Mouse (Mus musculus): Measurements from ENCODE around the gene Itga9. TPM values are rescaled to one million over a fixed set of nuclear protein-coding genes. Genes with fewer than 3 reads are reported as not detected.

Gene Itga9
- polyA plus RNA-seq, 1 experiment from 2014 or later: 0.48 TPM

DNA sequence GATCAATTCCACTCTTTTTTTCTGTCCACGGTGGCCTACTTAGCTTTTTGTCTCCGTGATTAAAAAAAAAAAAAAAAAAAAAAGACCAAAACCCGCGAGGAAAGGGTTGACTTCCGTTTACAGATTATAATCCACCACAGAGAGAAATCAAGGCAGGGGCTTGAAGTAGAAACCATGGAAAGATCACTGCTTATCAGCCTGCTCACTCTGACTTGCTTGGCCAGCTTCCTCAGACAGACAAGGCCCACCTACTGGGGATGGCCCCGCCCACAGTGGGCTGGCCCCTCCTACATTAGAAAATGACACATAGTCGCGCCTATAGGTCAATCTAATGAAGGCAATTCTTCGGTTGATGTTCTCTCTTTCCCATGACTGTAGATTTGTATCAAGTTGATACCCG is 72.3 kb downstream of the Itga9 start:
- 74% methylated on average over 10 of the region's 10 CpGs for WGBS
- H3K4me1 ChIP-seq: peaks cover 19% of the 10 kb centered on the region; the same call in 1 of the 2 replicates

DNA sequence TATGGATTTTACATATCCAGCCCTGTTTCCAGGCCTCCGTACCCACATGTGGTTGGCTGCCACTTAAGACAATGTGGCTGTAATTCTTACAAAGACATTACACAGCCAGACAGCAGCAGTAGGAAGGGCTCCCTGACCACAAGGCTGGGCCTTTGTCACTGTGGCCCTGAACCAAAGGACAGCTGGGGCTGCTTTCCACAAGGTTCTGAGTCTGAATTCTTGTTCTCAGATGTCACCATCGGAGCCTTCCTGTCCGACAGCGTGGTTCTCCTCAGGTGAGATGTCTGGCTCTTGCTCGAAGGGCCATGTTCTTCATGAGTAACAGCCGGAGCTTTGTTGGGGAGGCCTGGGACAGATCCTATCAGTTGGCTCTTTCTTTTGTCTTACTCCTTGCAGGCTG is 75.0 kb downstream of the Itga9 start:
- 87% methylated on average over 6 of the region's 6 CpGs for WGBS

More for the DNA sequence above, 72.3 kb downstream of the Itga9 start:
- Histone ChIP-seq H3K9me3 (replicated peaks) (no peaks in the 10 kb centered on the region), H3K27ac (no peak overlapping the region), H3K27me3 (no peaks in the 10 kb centered on the region), H3K9ac (no peak overlapping the region), H3K36me3 (ENCODE audit: poor library complexity, severe bottlenecking) (no peaks in the 10 kb centered on the region), H3K4me2 (no peak overlapping the region), H3K4me3 (no peak overlapping the region)
- ATAC-seq: no peak

DNA sequence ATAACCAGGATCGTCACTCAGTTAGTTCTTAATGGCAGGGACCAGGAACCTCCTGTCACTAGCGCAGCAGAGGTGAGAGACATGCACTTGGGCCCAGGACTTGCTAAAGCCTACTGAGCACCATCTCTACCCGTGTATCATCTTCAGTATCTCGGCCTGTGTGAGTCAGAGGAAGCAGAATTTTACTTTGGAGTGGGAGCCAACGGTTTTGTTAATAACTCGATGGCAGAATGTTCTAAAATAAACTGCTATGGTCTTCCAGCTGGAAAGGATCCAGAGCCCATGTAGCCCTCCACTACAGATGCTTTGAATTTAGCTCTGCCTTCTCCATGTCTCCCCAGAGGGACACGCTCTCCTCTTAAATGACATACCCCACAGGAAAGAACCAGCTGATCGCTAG is 75.7 kb downstream of the Itga9 start:
- H3K27ac ChIP-seq: no peak overlapping the region
- no peak for ATAC-seq
- no peak overlapping the region for H3K9ac ChIP-seq
- peaks cover 12% of the 10 kb centered on the region; the same call in 1 of the 2 replicates for H3K4me1 ChIP-seq
- H3K9me3 ChIP-seq (replicated peaks): no peaks in the 10 kb centered on the region
- no peaks in the 10 kb centered on the region for H3K36me3 ChIP-seq (ENCODE audit: poor library complexity, severe bottlenecking)
- no peak overlapping the region for H3K4me3 ChIP-seq
- no peaks in the 10 kb centered on the region for H3K27me3 ChIP-seq
- no peak overlapping the region for H3K4me2 ChIP-seq
- 86% methylated on average over 8 of the region's 8 CpGs for WGBS

More for the DNA sequence above, 75.0 kb downstream of the Itga9 start:
- H3K4me2 ChIP-seq: no peak overlapping the region
- H3K4me3 ChIP-seq: no peak overlapping the region
- no peaks in the 10 kb centered on the region for H3K36me3 ChIP-seq (ENCODE audit: poor library complexity, severe bottlenecking)
- H3K4me1 ChIP-seq: peaks cover 19% of the 10 kb centered on the region; the same call in 1 of the 2 replicates
- H3K9ac ChIP-seq: no peak overlapping the region
- H3K9me3 ChIP-seq (replicated peaks): no peaks in the 10 kb centered on the region
- ATAC-seq: no peak
- no peaks in the 10 kb centered on the region for H3K27me3 ChIP-seq
- H3K27ac ChIP-seq: no peak overlapping the region

DNA sequence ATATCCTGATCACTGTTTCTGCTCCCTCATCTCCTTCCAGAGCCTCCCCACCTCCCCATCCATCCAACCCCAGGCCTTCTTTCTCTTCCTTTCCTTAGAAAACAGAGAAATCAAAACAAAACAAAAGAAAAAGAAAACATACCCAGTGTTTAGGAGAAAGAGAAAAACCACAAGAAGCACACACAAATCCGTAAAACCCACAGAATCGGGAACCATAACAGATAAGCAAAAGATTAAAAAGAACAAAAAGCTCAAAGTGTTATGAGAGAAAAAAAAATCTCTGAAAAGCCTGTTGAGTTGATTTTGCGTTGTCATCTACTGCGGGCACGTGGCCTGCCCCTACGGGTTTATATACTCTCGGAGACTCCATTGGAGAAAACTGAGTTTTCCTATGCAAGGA is 77.0 kb downstream of the Itga9 start:
- H3K27me3 ChIP-seq: no peaks in the 10 kb centered on the region
- WGBS: 93% methylated on average over 7 of the region's 7 CpGs
- ATAC-seq: no peak

DNA sequence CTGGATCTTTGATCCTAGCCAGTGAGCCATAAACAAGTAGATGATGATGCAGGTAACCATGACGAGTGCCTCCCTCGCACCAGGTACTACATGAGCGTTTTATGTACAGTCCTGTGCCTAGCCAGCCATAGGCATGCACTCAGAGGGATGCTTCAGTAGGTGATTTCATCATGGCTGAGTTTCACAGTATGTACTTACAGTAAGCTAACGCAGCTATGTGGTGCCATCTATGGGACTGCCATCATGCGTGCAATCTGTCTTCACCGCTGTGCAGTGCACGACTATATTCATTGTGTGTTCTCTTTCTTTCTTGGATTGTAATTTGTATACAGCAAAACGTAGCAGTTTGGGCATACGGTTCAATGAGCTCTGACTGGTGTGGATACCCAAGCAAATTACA is 77.9 kb downstream of the Itga9 start:
- Histone ChIP-seq H3K9me3 (replicated peaks) (no peaks in the 10 kb centered on the region), H3K4me3 (no peak overlapping the region), H3K27ac (no peak overlapping the region), H3K4me1 (peaks cover 9% of the 10 kb centered on the region; the same call in 1 of the 2 replicates), H3K27me3 (no peaks in the 10 kb centered on the region), H3K36me3 (ENCODE audit: poor library complexity, severe bottlenecking) (no peaks in the 10 kb centered on the region), H3K4me2 (no peak overlapping the region), H3K9ac (no peak overlapping the region)
- 92% methylated on average over 9 of the region's 9 CpGs for WGBS
- ATAC-seq: 0 out of 2 replicates have a peak, but pooled peaks have one; percentile 13

More for the DNA sequence above, 77.0 kb downstream of the Itga9 start:
- Histone ChIP-seq H3K4me2 (no peak overlapping the region), H3K4me3 (no peak overlapping the region), H3K9me3 (replicated peaks) (no peaks in the 10 kb centered on the region), H3K36me3 (ENCODE audit: poor library complexity, severe bottlenecking) (no peaks in the 10 kb centered on the region), H3K4me1 (0 out of 2 replicates have a peak, but pooled peaks cover under 1% of the 10 kb centered on the region), H3K27ac (no peak overlapping the region), H3K9ac (no peak overlapping the region)

DNA sequence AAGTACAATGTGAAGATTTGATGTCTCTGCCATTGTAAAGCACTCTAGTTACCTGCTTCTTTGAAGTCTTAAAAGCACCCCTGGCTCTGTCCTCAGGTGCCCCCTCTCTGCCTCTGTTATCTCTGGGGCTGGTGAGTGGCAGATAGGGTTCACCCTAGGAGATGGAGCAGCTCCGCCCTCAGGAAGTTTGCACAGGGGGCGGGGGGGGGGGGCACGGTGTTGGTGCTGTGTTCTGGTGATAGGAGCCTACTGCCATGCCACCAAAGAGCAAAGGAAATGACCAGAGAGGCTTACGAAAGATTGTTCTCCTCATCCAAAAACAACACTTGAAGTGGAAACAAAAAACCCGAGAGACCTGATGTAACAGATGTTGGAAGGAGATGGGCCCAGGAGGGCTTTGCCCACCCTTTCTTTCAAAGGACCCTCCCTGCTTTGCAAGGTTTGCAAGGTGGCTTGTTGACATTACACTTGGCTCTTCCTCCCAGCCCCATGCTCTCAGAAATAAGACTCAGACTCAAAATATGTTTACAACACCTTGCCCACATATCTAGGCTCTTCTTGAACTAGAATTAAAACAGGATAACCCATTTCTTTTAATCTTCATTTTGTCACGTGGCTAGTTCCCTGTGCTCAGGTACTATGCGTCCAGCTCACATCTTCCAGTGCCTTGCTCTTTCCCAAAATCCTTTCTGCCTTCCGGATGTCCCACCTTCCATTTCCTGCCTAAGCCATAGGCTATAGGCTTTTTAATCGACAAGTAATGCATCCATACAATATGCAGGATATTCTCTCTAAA is 79.9 kb downstream of the Itga9 start:
- Histone ChIP-seq H3K27ac (no peak overlapping the region), H3K9ac (no peak overlapping the region), H3K4me3 (no peak overlapping the region), H3K27me3 (no peaks in the 10 kb centered on the region), H3K4me1 (peaks cover 9% of the 10 kb centered on the region; the same call in 1 of the 2 replicates), H3K36me3 (ENCODE audit: poor library complexity, severe bottlenecking) (no peaks in the 10 kb centered on the region), H3K9me3 (replicated peaks) (no peaks in the 10 kb centered on the region), H3K4me2 (no peak overlapping the region)
- 82% methylated on average over 9 of the region's 9 CpGs for WGBS
- no peak for ATAC-seq

DNA sequence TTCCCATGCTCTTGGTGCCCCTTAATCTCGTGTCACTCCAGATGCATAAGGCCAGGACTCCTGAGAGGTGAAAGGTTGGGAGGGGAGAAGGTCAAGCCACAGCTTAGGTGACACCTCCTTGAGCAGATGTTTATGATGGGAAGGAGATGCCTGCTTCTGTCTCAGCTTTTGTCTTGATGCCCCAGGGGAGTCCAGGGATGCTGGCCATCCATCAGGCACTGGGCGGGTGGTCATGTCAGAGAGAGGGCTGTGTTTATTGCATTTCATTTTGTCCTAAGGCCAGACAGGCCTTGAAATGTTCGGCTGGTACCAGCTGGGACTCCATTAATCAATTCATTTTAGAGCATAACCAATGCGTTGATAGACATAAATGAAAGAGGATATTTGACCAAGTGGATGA is 81.8 kb downstream of the Itga9 start:
- no peak overlapping the region for H3K27ac ChIP-seq
- peaks cover 9% of the 10 kb centered on the region; the same call in 1 of the 2 replicates for H3K4me1 ChIP-seq
- no peak for ATAC-seq
- no peak overlapping the region for H3K4me3 ChIP-seq
- no peak overlapping the region for H3K4me2 ChIP-seq
- no peaks in the 10 kb centered on the region for H3K36me3 ChIP-seq (ENCODE audit: poor library complexity, severe bottlenecking)
- no peak overlapping the region for H3K9ac ChIP-seq
- 89% methylated on average over 4 of the region's 4 CpGs for WGBS
- no peaks in the 10 kb centered on the region for H3K9me3 ChIP-seq (replicated peaks)
- H3K27me3 ChIP-seq: no peaks in the 10 kb centered on the region

DNA sequence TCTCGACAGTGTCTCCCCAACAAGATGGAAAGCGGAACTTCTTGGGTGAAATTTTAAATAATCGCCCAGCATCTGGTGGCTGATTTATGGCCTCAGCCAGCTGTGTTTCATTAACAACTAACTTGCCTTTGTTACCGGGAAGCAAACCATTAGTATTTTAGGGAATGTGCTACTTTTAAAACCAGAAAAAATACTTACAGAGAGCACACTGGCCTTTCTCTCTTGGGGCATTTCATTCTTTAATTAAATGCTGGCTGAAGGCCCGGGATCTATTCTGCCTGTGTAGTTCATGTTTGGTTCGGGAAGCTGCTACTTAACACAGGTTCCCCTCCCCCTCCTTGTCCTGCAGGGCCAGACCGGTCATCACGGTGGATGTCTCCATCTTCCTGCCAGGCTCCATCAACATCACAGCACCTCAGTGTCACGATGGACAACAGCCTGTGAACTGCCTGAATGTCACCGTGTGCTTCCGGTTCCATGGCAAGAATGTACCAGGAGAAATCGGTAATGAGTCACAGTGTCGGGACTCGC is 82.5 kb downstream of the Itga9 start:
- WGBS: 76% methylated on average over 14 of the region's 14 CpGs
- H3K4me1 ChIP-seq: peaks cover 9% of the 10 kb centered on the region; the same call in 1 of the 2 replicates
- H3K27ac ChIP-seq: no peak overlapping the region
- H3K9ac ChIP-seq: no peak overlapping the region
- ATAC-seq: no peak
- no peak overlapping the region for H3K4me2 ChIP-seq
- H3K9me3 ChIP-seq (replicated peaks): no peaks in the 10 kb centered on the region
- no peaks in the 10 kb centered on the region for H3K36me3 ChIP-seq (ENCODE audit: poor library complexity, severe bottlenecking)
- no peaks in the 10 kb centered on the region for H3K27me3 ChIP-seq
- no peak overlapping the region for H3K4me3 ChIP-seq

DNA sequence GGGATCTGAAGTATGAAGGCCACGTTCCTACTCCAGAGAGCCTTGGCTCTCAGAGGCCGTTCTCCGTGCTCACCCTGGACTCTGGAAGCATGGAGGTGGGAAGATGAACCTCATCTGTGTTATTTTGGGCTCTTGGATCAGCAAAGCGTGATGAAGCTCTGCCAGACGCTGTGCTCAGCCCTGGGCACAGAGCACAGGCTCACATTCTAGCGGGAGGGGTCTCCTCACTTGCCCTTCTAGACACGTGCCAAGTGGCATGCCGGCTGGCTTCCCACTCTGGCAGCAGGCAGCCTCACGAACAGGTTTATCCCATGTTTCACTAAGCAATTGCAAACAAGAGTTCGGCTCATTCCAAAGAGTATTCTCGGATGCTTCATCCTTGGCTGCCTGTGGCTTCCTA is 86.8 kb downstream of the Itga9 start:
- Histone ChIP-seq H3K4me1 (peaks cover 9% of the 10 kb centered on the region; the same call in 1 of the 2 replicates), H3K4me3 (no peak overlapping the region), H3K27me3 (no peaks in the 10 kb centered on the region), H3K36me3 (ENCODE audit: poor library complexity, severe bottlenecking) (no peaks in the 10 kb centered on the region), H3K9ac (no peak overlapping the region), H3K9me3 (replicated peaks) (no peaks in the 10 kb centered on the region), H3K4me2 (no peak overlapping the region), H3K27ac (no peak overlapping the region)
- WGBS: 86% methylated on average over 11 of the region's 11 CpGs
- peak; percentile 63; the same call in 1 of the 2 replicates for ATAC-seq

DNA sequence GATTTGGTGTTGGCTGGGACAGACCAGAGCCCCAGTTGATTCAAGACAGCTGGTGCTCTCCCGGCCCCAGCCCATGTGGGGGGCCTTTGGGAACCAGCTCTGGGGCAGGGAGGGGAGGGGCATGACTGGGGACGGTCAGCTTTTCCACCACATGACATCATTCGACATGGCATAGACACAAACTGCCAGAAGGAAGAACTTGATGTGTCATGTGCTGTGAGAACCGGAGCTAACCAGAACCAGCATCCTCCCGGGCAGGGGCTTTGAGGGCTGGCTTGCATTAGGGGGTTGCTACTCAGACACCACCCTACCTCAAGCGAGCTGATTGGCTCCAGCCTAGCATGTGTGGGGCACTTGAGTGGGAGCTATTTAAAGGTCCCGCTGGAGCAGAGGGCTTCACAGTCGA is 87.9 kb downstream of the Itga9 start:
- H3K4me3 ChIP-seq: no peak overlapping the region
- no peak overlapping the region for H3K4me2 ChIP-seq
- 71% methylated on average over 8 of the region's 8 CpGs for WGBS
- H3K9me3 ChIP-seq (replicated peaks): no peaks in the 10 kb centered on the region
- H3K4me1 ChIP-seq: no peaks in the 10 kb centered on the region
- no peaks in the 10 kb centered on the region for H3K36me3 ChIP-seq (ENCODE audit: poor library complexity, severe bottlenecking)
- H3K9ac ChIP-seq: no peak overlapping the region
- H3K27ac ChIP-seq: no peak overlapping the region
- H3K27me3 ChIP-seq: no peaks in the 10 kb centered on the region
- ATAC-seq: no peak

DNA sequence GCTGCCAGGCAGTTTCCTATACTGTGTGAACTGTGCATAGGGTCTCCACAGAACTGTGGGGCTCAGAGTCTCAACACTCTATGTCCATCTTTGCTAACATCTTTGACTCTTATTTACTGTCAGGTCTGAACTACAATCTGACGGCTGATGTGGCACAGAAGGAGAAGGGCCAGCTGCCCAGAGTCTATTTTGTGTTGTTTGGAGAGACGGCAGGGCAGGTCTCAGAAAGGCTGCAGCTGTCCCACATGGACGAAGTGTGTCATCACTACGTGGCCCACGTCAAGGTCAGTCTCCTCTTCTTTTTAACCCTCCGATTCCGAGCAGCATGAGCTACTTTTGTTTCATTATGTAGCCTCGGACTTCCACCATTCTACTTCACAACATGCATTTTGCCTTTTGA is 91.7 kb downstream of the Itga9 start:
- no peak for ATAC-seq
- Histone ChIP-seq H3K36me3 (ENCODE audit: poor library complexity, severe bottlenecking) (no peaks in the 10 kb centered on the region), H3K9me3 (replicated peaks) (no peaks in the 10 kb centered on the region), H3K27ac (no peak overlapping the region), H3K4me1 (no peaks in the 10 kb centered on the region), H3K4me2 (no peak overlapping the region), H3K27me3 (no peaks in the 10 kb centered on the region), H3K9ac (no peak overlapping the region), H3K4me3 (no peak overlapping the region)
- WGBS: 78% methylated on average over 8 of the region's 8 CpGs

DNA sequence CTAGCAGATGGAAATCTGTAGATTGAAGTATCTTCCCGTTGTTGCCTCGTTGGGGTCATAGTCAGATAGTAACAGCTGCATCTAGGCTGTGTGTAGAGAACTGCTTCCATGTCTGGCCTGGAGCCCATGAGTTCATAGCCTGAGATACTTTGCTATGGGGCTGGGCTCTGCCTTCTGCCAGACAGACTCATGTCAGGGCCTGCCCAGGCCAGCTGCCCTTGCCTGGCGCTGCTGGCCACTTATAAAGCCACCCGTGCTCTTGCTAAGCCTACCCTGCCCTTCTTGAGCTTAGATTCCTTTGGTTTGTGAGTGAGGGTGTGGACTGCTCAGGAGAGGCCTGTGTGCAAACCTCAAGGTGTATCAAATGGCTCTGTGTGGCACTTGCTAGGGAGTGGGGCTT is 93.2 kb downstream of the Itga9 start:
- no peak overlapping the region for H3K4me3 ChIP-seq
- no peaks in the 10 kb centered on the region for H3K4me1 ChIP-seq
- H3K36me3 ChIP-seq (ENCODE audit: poor library complexity, severe bottlenecking): no peaks in the 10 kb centered on the region
- no peak overlapping the region for H3K27ac ChIP-seq
- no peaks in the 10 kb centered on the region for H3K27me3 ChIP-seq
- H3K9ac ChIP-seq: no peak overlapping the region
- no peaks in the 10 kb centered on the region for H3K9me3 ChIP-seq (replicated peaks)
- H3K4me2 ChIP-seq: no peak overlapping the region
- ATAC-seq: no peak
- 97% methylated on average over 4 of the region's 4 CpGs for whole genome bisulfite sequencing

All from forebrain, embryonic 13.5 days (tissue).